Mouse (Mus musculus) kidney, postnatal 0 days (tissue): ENCODE results near the gene Dnah3. TPM values are rescaled to one million over a fixed set of nuclear protein-coding genes. Genes with fewer than 3 reads are reported as not detected.

Experiments used
- ATAC-seq: fragments of 200-750 bp; cut with Nextera tagmentation; replicated peaks from 2 replicates; pipeline ENCODE4 v1.8.0; 2017; ENCODE audit warnings: low read depth, moderate number of reproducible peaks, moderate TSS enrichment, moderate library complexity; ENCODE audit not compliant: low FRiP score
- DNase-seq: peaks from one replicate; pipeline ENCODE4 v3.0.0-alpha.2; 2016; ENCODE audit warnings: low spot score
- H3K27ac ChIP-seq: fragments of 300-500 bp; sonication (generic); 2 replicates; pipeline ENCODE4 v1.5.1; 2014; ENCODE audit warnings: mild to moderate bottlenecking
- H3K27me3 ChIP-seq: fragments of 300-500 bp; sonication (generic); 2 replicates; pipeline ENCODE4 v1.6.1; 2014; ENCODE audit warnings: low read length, mixed read lengths; ENCODE audit not compliant: insufficient read depth
- H3K36me3 ChIP-seq: fragments of 300-500 bp; sonication (generic); 2 replicates; pipeline ENCODE4 v1.6.1; 2014; ENCODE audit warnings: low read length, mixed read lengths; ENCODE audit not compliant: insufficient read depth
- H3K4me1 ChIP-seq: fragments of 300-500 bp; sonication (generic); replicated peaks from 2 replicates; pipeline ENCODE4 v1.6.1; 2014; ENCODE audit warnings: antibody characterized with exemption, low read length, mixed read lengths; ENCODE audit not compliant: insufficient read depth
- H3K4me2 ChIP-seq: fragments of 300-500 bp; sonication (generic); 2 replicates; pipeline ENCODE4 v1.6.1; 2014; ENCODE audit warnings: mild to moderate bottlenecking, low read length, moderate library complexity, mixed read lengths
- H3K4me3 ChIP-seq: fragments of 300-500 bp; sonication (generic); replicated peaks from 2 replicates; pipeline ENCODE4 v1.5.1; 2014; ENCODE audit warnings: low read depth, low read length
- H3K9ac ChIP-seq: fragments of 300-500 bp; sonication (generic); 2 replicates; pipeline ENCODE4 v1.6.1; 2014; ENCODE audit warnings: low read depth, low read length
- H3K9me3 ChIP-seq: fragments of 300-500 bp; sonication (generic); replicated peaks from 2 replicates; pipeline ENCODE4 v1.6.1; 2016; ENCODE audit warnings: low read length, inconsistent platforms, mixed read lengths
- CTCF ChIP-seq: IDR thresholded peaks from 2 replicates; pipeline ENCODE4 v1.5.1; 2016; ENCODE audit warnings: antibody characterized with exemption, low read depth, mild to moderate bottlenecking, moderate library complexity
- WGBS: fragments of 180-500 bp; shearing (Covaris S2); extraction: QIAGEN DNeasy Blood & Tissue Kit; methylation state at CpG from one replicate; pipeline ENCODE4 v1.1.7; 2014; 5-methylcytosine and 5-hydroxymethylcytosine counted together
- polyA plus RNA-seq: library from polyadenylated mRNA; unstranded; fragments of >200 nt; fragmentation: Nextera tagmentation; extraction: Ambion mirVana; gene quantifications from 2 replicates; pipeline ENCODE4 v1.2.1, GENCODE M21; 2015

Gene Dnah3
- polyA plus RNA-seq, 1 experiment from 2014 or later: 0.01 TPM

GRCm38 (mm10) chr7:120036422-120036821 is 58.7 kb downstream of the Dnah3 start:
- Histone ChIP-seq H3K4me1 (no peaks in the 10 kb centered on the region), H3K4me3 (no peak overlapping the region), H3K27me3 (no peaks in the 10 kb centered on the region), H3K27ac (no peak overlapping the region), H3K9ac (no peak overlapping the region), H3K4me2 (no peak overlapping the region), H3K36me3 (no peaks in the 10 kb centered on the region), H3K9me3 (no peaks in the 10 kb centered on the region)
- TF ChIP-seq CTCF: no peak
- no peak for DNase-seq
- no peak for ATAC-seq
- WGBS: 87% methylated on average over 5 of the region's 5 CpGs

- Histone ChIP-seq H3K4me2 (no peak overlapping the region), H3K36me3 (no peaks in the 10 kb centered on the region), H3K9ac (no peak overlapping the region), H3K4me3 (no peak overlapping the region), H3K4me1 (no peaks in the 10 kb centered on the region), H3K27ac (no peak overlapping the region), H3K27me3 (no peaks in the 10 kb centered on the region), H3K9me3 (no peaks in the 10 kb centered on the region)
- WGBS: 69% methylated on average over 4 of the region's 4 CpGs
- ATAC-seq: no peak
- DNase-seq: no peak
- no peak for TF ChIP-seq CTCF
These were observed 60.1 kb downstream of the Dnah3 start for GRCm38 (mm10) chr7:120034996-120035395.

- H3K27me3 ChIP-seq: no peaks in the 10 kb centered on the region
- DNase-seq (no peak), ATAC-seq (no peak)
- no peak overlapping the region for H3K4me3 ChIP-seq
- no peak overlapping the region for H3K27ac ChIP-seq
- no peaks in the 10 kb centered on the region for H3K4me1 ChIP-seq
- no peaks in the 10 kb centered on the region for H3K36me3 ChIP-seq
- 100% methylated on average over 1 of the region's 1 CpGs for WGBS
- no peak overlapping the region for H3K4me2 ChIP-seq
- H3K9ac ChIP-seq: no peak overlapping the region
- H3K9me3 ChIP-seq: no peaks in the 10 kb centered on the region
- TF ChIP-seq CTCF: no peak
These were observed 60.5 kb downstream of the Dnah3 start for GRCm38 (mm10) chr7:120034566-120034965.

- Histone ChIP-seq H3K9me3 (no peaks in the 10 kb centered on the region), H3K4me3 (no peak overlapping the region), H3K4me2 (no peak overlapping the region), H3K27me3 (no peaks in the 10 kb centered on the region), H3K9ac (no peak overlapping the region), H3K4me1 (no peaks in the 10 kb centered on the region), H3K36me3 (no peaks in the 10 kb centered on the region), H3K27ac (no peak overlapping the region)
- WGBS: 86% methylated on average over 1 of the region's 1 CpGs
- ATAC-seq: no peak
- DNase-seq: no peak
- TF ChIP-seq CTCF: no peak
These were observed 66.4 kb downstream of the Dnah3 start for GRCm38 (mm10) chr7:120028669-120029068.

- no peak for TF ChIP-seq CTCF
- ATAC-seq: no peak
- Histone ChIP-seq H3K9me3 (no peaks in the 10 kb centered on the region), H3K9ac (no peak overlapping the region), H3K27me3 (no peaks in the 10 kb centered on the region), H3K4me1 (no peaks in the 10 kb centered on the region), H3K4me3 (no peak overlapping the region), H3K36me3 (no peaks in the 10 kb centered on the region), H3K4me2 (no peak overlapping the region), H3K27ac (no peak overlapping the region)
- no peak for DNase-seq
- 63% methylated on average over 6 of the region's 6 CpGs for WGBS
These were observed 98.0 kb downstream of the Dnah3 start for GRCm38 (mm10) chr7:119997066-119997465.

GRCm38 (mm10) chr7:119985279-119985912 is 109.7 kb downstream of the Dnah3 start:
- DNase-seq: no peak

GRCm38 (mm10) chr7:119980170-119980569 is 114.9 kb downstream of the Dnah3 start:
- no peaks in the 10 kb centered on the region for H3K36me3 ChIP-seq
- DNase-seq: no peak
- H3K27me3 ChIP-seq: no peaks in the 10 kb centered on the region
- no peak overlapping the region for H3K4me3 ChIP-seq
- no peak overlapping the region for H3K27ac ChIP-seq
- H3K9ac ChIP-seq: no peak overlapping the region
- TF ChIP-seq CTCF: no peak
- WGBS: 70% methylated on average over 3 of the region's 3 CpGs
- no peak for ATAC-seq
- no peak overlapping the region for H3K4me2 ChIP-seq
- H3K4me1 ChIP-seq: no peaks in the 10 kb centered on the region
- H3K9me3 ChIP-seq: no peaks in the 10 kb centered on the region

More at GRCm38 (mm10) chr7:119985279-119985912, 109.7 kb downstream of the Dnah3 start:
- H3K27ac ChIP-seq: no peak overlapping the region
- H3K4me3 ChIP-seq: no peak overlapping the region
- no peaks in the 10 kb centered on the region for H3K27me3 ChIP-seq
- no peak overlapping the region for H3K9ac ChIP-seq
- no peaks in the 10 kb centered on the region for H3K9me3 ChIP-seq
- no peak overlapping the region for H3K4me2 ChIP-seq
- TF ChIP-seq CTCF: no peak
- 68% methylated on average over 3 of the region's 3 CpGs for WGBS
- ATAC-seq: no peak
- no peaks in the 10 kb centered on the region for H3K4me1 ChIP-seq
- H3K36me3 ChIP-seq: no peaks in the 10 kb centered on the region
